Mouse (Mus musculus) adrenal gland, postnatal 4 days (tissue): Measurements from ENCODE around the gene Ano2. TPM values are rescaled to one million over a fixed set of nuclear protein-coding genes. Genes with fewer than 3 reads are reported as not detected.

Experiments
- DNase-seq, 2 experiments: peaks; one replicate each; pipeline ENCODE4 v3.0.0; 2021 to 2022; ENCODE audit warnings: low spot score in 2 of 2, mixed read lengths in 2 of 2
- long read RNA-seq, 2 experiments: library from polyadenylated mRNA; stranded (forward); transcript quantifications; one replicate each; pipeline ENCODE4 v2.0.0; 2021
- total RNA-seq, 2 experiments: library from RNA; stranded (reverse); gene quantifications; 2 replicates each; pipeline ENCODE4 v1.2.3; 2021

The Ano2 gene
- under 1 TPM in 1 of 2 experiments, not detected in 1; 0.81 TPM for total RNA-seq
- long read RNA-seq, experiment 1: 0 reads
- long read RNA-seq, experiment 2: 0 reads

- DNase-seq: no peak
These were observed at the start of gene Ano2 for GRCm38 (mm10) chr6:125690057-125690703. Gene Ano2, plus strand, starts transcription at chr6:125690419.

GRCm38 (mm10) chr6:125640486-125640885 is 49.7 kb upstream of the Ano2 start:
- no peak for DNase-seq

- DNase-seq: no peak
These were observed 49.1 kb upstream of the Ano2 start for GRCm38 (mm10) chr6:125641146-125641545.

- peak; percentile 39 to 45 for DNase-seq
These were observed 41.3 kb upstream of the Ano2 start for GRCm38 (mm10) chr6:125648964-125649363.

GRCm38 (mm10) chr6:125651335-125651734 is 38.9 kb upstream of the Ano2 start:
- no peak for DNase-seq

- no peak for DNase-seq
These were observed 36.8 kb upstream of the Ano2 start for GRCm38 (mm10) chr6:125653416-125653815.

GRCm38 (mm10) chr6:125656921-125657320 is 33.3 kb upstream of the Ano2 start:
- DNase-seq: no peak

GRCm38 (mm10) chr6:125657966-125658365 is 32.3 kb upstream of the Ano2 start:
- no peak for DNase-seq

GRCm38 (mm10) chr6:125661106-125661877 is 28.9 kb upstream of the Ano2 start:
- DNase-seq: peak; percentile 40 to 77

GRCm38 (mm10) chr6:125663906-125664305 is 26.3 kb upstream of the Ano2 start:
- no peak for DNase-seq

GRCm38 (mm10) chr6:125671835-125672234 is 18.4 kb upstream of the Ano2 start:
- DNase-seq: no peak

- no peak for DNase-seq
These were observed 11.7 kb upstream of the Ano2 start for GRCm38 (mm10) chr6:125678492-125678891.

GRCm38 (mm10) chr6:125680613-125681012 is 9.6 kb upstream of the Ano2 start:
- DNase-seq: no peak

GRCm38 (mm10) chr6:125685420-125685819 is 4.8 kb upstream of the Ano2 start:
- DNase-seq: no peak

GRCm38 (mm10) chr6:125687986-125688385 is 2.2 kb upstream of the Ano2 start:
- no peak for DNase-seq

- DNase-seq: no peak
These were observed 10.9 kb downstream of the Ano2 start for GRCm38 (mm10) chr6:125701146-125701545.

GRCm38 (mm10) chr6:125711261-125711660 is 21.0 kb downstream of the Ano2 start:
- DNase-seq: no peak

GRCm38 (mm10) chr6:125726408-125726807 is 36.2 kb downstream of the Ano2 start:
- no peak for DNase-seq

- DNase-seq: no peak
These were observed 37.3 kb downstream of the Ano2 start for GRCm38 (mm10) chr6:125727484-125727911.

GRCm38 (mm10) chr6:125729471-125729870 is 39.3 kb downstream of the Ano2 start:
- DNase-seq: no peak

GRCm38 (mm10) chr6:125729986-125730535 is 39.8 kb downstream of the Ano2 start:
- no peak for DNase-seq
